Mouse (Mus musculus): ENCODE data around the gene Arpp19. TPM values are rescaled to one million over a fixed set of nuclear protein-coding genes. Genes with fewer than 3 reads are reported as not detected.

Arpp19 gene
- 298 and 314 TPM in 2 replicates for polyA plus RNA-seq (2014; fragmentation: Nextera tagmentation; extraction: Ambion mirVana)

GRCm38 (mm10) chr9:75037451-75038356 is at the start of gene Arpp19:
Gene Arpp19, plus strand, starts transcription at chr9:75037614.
- under 1% methylated on average over 56 of the region's 73 CpGs for WGBS
- H3K4me1 ChIP-seq (replicated peaks; ENCODE audit: control insufficient read depth, insufficient read depth, low read length) = 0 out of 2 replicates have a peak, but pooled peaks cover 2% of the 10 kb centered on the region
- peak within 1 kb of the TSS; percentile 75 for H3K9ac ChIP-seq (ENCODE audit: low read depth, low read length)
- no peaks in the 10 kb centered on the region for H3K27me3 ChIP-seq (ENCODE audit: control insufficient read depth, insufficient read depth, low read length)
- peak within 1 kb of the TSS; percentile 72 for H3K4me3 ChIP-seq (ENCODE audit: low read depth, low read length)
- DNase-seq (ENCODE audit: low spot score) (peak; percentile 88), ATAC-seq (ENCODE audit: low FRiP score) (peak; percentile 97)
- no peaks in the 10 kb centered on the region for H3K9me3 ChIP-seq (ENCODE audit: control insufficient read depth, low read length)
- H3K4me2 ChIP-seq (replicated peaks; ENCODE audit: low read depth, low read length) = peak within 1 kb of the TSS; percentile 64
- H3K36me3 ChIP-seq (ENCODE audit: control insufficient read depth, insufficient read depth, low read length) = no peaks in the 10 kb centered on the region
- peak within 1 kb of the TSS; percentile 53 for H3K27ac ChIP-seq (ENCODE audit: low read depth, low read length)

GRCm38 (mm10) chr9:74988893-74989460 is 48.4 kb upstream of the Arpp19 start:
- ATAC-seq (ENCODE audit: low FRiP score) = no peak
- Histone ChIP-seq H3K27ac (ENCODE audit: low read depth, low read length) (no peak overlapping the region), H3K27me3 (ENCODE audit: control insufficient read depth, insufficient read depth, low read length) (no peaks in the 10 kb centered on the region), H3K4me3 (ENCODE audit: low read depth, low read length) (no peak overlapping the region), H3K4me1 (replicated peaks; ENCODE audit: control insufficient read depth, insufficient read depth, low read length) (no peaks in the 10 kb centered on the region), H3K9ac (ENCODE audit: low read depth, low read length) (no peak overlapping the region), H3K4me2 (replicated peaks; ENCODE audit: low read depth, low read length) (no peak overlapping the region), H3K9me3 (ENCODE audit: control insufficient read depth, low read length) (no peaks in the 10 kb centered on the region), H3K36me3 (ENCODE audit: control insufficient read depth, insufficient read depth, low read length) (no peaks in the 10 kb centered on the region)
- DNase-seq (ENCODE audit: low spot score) = no peak
- WGBS = 83% methylated on average over 7 of the region's 7 CpGs

- WGBS = 89% methylated on average over 2 of the region's 2 CpGs
- Histone ChIP-seq H3K4me1 (replicated peaks; ENCODE audit: control insufficient read depth, insufficient read depth, low read length) (no peaks in the 10 kb centered on the region), H3K27me3 (ENCODE audit: control insufficient read depth, insufficient read depth, low read length) (no peaks in the 10 kb centered on the region)
These were observed 47.4 kb upstream of the Arpp19 start for GRCm38 (mm10) chr9:74989990-74990389.

GRCm38 (mm10) chr9:74994611-74995257 is 42.7 kb upstream of the Arpp19 start:
- Histone ChIP-seq H3K9ac (ENCODE audit: low read depth, low read length) (no peak overlapping the region), H3K36me3 (ENCODE audit: control insufficient read depth, insufficient read depth, low read length) (no peaks in the 10 kb centered on the region), H3K4me1 (replicated peaks; ENCODE audit: control insufficient read depth, insufficient read depth, low read length) (no peaks in the 10 kb centered on the region), H3K27ac (ENCODE audit: low read depth, low read length) (no peak overlapping the region), H3K9me3 (ENCODE audit: control insufficient read depth, low read length) (no peaks in the 10 kb centered on the region), H3K4me2 (replicated peaks; ENCODE audit: low read depth, low read length) (no peak overlapping the region), H3K27me3 (ENCODE audit: control insufficient read depth, insufficient read depth, low read length) (no peaks in the 10 kb centered on the region), H3K4me3 (ENCODE audit: low read depth, low read length) (no peak overlapping the region)
- no peak for DNase-seq (ENCODE audit: low spot score)
- 92% methylated on average over 10 of the region's 10 CpGs for WGBS
- no peak for ATAC-seq (ENCODE audit: low FRiP score)

More at GRCm38 (mm10) chr9:74989990-74990389, 47.4 kb upstream of the Arpp19 start:
- H3K9ac ChIP-seq (ENCODE audit: low read depth, low read length) = no peak overlapping the region
- H3K27ac ChIP-seq (ENCODE audit: low read depth, low read length) = no peak overlapping the region
- no peaks in the 10 kb centered on the region for H3K36me3 ChIP-seq (ENCODE audit: control insufficient read depth, insufficient read depth, low read length)
- no peak overlapping the region for H3K4me3 ChIP-seq (ENCODE audit: low read depth, low read length)
- ATAC-seq (ENCODE audit: low FRiP score) (no peak), DNase-seq (ENCODE audit: low spot score) (no peak)
- no peak overlapping the region for H3K4me2 ChIP-seq (replicated peaks; ENCODE audit: low read depth, low read length)
- H3K9me3 ChIP-seq (ENCODE audit: control insufficient read depth, low read length) = no peaks in the 10 kb centered on the region

GRCm38 (mm10) chr9:74996349-74996748 is 41.1 kb upstream of the Arpp19 start:
- 67% methylated on average over 2 of the region's 2 CpGs for WGBS
- no peak overlapping the region for H3K4me2 ChIP-seq (replicated peaks; ENCODE audit: low read depth, low read length)
- no peak for ATAC-seq (ENCODE audit: low FRiP score)

GRCm38 (mm10) chr9:74997976-74998375 is 39.4 kb upstream of the Arpp19 start:
- Histone ChIP-seq H3K4me1 (replicated peaks; ENCODE audit: control insufficient read depth, insufficient read depth, low read length) (no peaks in the 10 kb centered on the region), H3K9me3 (ENCODE audit: control insufficient read depth, low read length) (no peaks in the 10 kb centered on the region), H3K27me3 (ENCODE audit: control insufficient read depth, insufficient read depth, low read length) (no peaks in the 10 kb centered on the region), H3K4me3 (ENCODE audit: low read depth, low read length) (no peak overlapping the region), H3K4me2 (replicated peaks; ENCODE audit: low read depth, low read length) (no peak overlapping the region), H3K36me3 (ENCODE audit: control insufficient read depth, insufficient read depth, low read length) (no peaks in the 10 kb centered on the region), H3K9ac (ENCODE audit: low read depth, low read length) (no peak overlapping the region), H3K27ac (ENCODE audit: low read depth, low read length) (no peak overlapping the region)
- ATAC-seq (ENCODE audit: low FRiP score) (no peak), DNase-seq (ENCODE audit: low spot score) (no peak)

More at GRCm38 (mm10) chr9:74996349-74996748, 41.1 kb upstream of the Arpp19 start:
- no peaks in the 10 kb centered on the region for H3K4me1 ChIP-seq (replicated peaks; ENCODE audit: control insufficient read depth, insufficient read depth, low read length)
- H3K27ac ChIP-seq (ENCODE audit: low read depth, low read length) = no peak overlapping the region
- H3K4me3 ChIP-seq (ENCODE audit: low read depth, low read length) = no peak overlapping the region
- H3K27me3 ChIP-seq (ENCODE audit: control insufficient read depth, insufficient read depth, low read length) = no peaks in the 10 kb centered on the region
- no peaks in the 10 kb centered on the region for H3K9me3 ChIP-seq (ENCODE audit: control insufficient read depth, low read length)
- DNase-seq (ENCODE audit: low spot score) = no peak
- no peaks in the 10 kb centered on the region for H3K36me3 ChIP-seq (ENCODE audit: control insufficient read depth, insufficient read depth, low read length)
- no peak overlapping the region for H3K9ac ChIP-seq (ENCODE audit: low read depth, low read length)

- 88% methylated on average over 6 of the region's 6 CpGs for WGBS
- no peaks in the 10 kb centered on the region for H3K4me1 ChIP-seq (replicated peaks; ENCODE audit: control insufficient read depth, insufficient read depth, low read length)
- H3K36me3 ChIP-seq (ENCODE audit: control insufficient read depth, insufficient read depth, low read length) = no peaks in the 10 kb centered on the region
- no peaks in the 10 kb centered on the region for H3K9me3 ChIP-seq (ENCODE audit: control insufficient read depth, low read length)
- DNase-seq (ENCODE audit: low spot score) = no peak
- H3K27ac ChIP-seq (ENCODE audit: low read depth, low read length) = no peak overlapping the region
- no peak overlapping the region for H3K4me3 ChIP-seq (ENCODE audit: low read depth, low read length)
- no peak for ATAC-seq (ENCODE audit: low FRiP score)
- H3K4me2 ChIP-seq (replicated peaks; ENCODE audit: low read depth, low read length) = no peak overlapping the region
- no peak overlapping the region for H3K9ac ChIP-seq (ENCODE audit: low read depth, low read length)
- H3K27me3 ChIP-seq (ENCODE audit: control insufficient read depth, insufficient read depth, low read length) = no peaks in the 10 kb centered on the region
These were observed 36.4 kb upstream of the Arpp19 start for GRCm38 (mm10) chr9:75001006-75001405.

GRCm38 (mm10) chr9:75001611-75002204 is 35.7 kb upstream of the Arpp19 start:
- DNase-seq (ENCODE audit: low spot score) = no peak

More at GRCm38 (mm10) chr9:75001611-75002204, 35.7 kb upstream of the Arpp19 start:
- Histone ChIP-seq H3K9me3 (ENCODE audit: control insufficient read depth, low read length) (no peaks in the 10 kb centered on the region), H3K36me3 (ENCODE audit: control insufficient read depth, insufficient read depth, low read length) (no peaks in the 10 kb centered on the region), H3K4me1 (replicated peaks; ENCODE audit: control insufficient read depth, insufficient read depth, low read length) (no peaks in the 10 kb centered on the region), H3K4me3 (ENCODE audit: low read depth, low read length) (no peak overlapping the region), H3K4me2 (replicated peaks; ENCODE audit: low read depth, low read length) (no peak overlapping the region), H3K27ac (ENCODE audit: low read depth, low read length) (no peak overlapping the region), H3K9ac (ENCODE audit: low read depth, low read length) (no peak overlapping the region), H3K27me3 (ENCODE audit: control insufficient read depth, insufficient read depth, low read length) (no peaks in the 10 kb centered on the region)
- WGBS = 84% methylated on average over 5 of the region's 5 CpGs
- ATAC-seq (ENCODE audit: low FRiP score) = no peak

Measured in hindbrain, embryonic 11.5 days (tissue).